Mouse (Mus musculus): ENCODE results near the gene Dst. TPM values are rescaled to one million over a fixed set of nuclear protein-coding genes. Genes with fewer than 3 reads are reported as not detected.
A peak's percentile ranks its signal among the peaks of the same experiment; 100 is the strongest.

Dst gene
- polyA plus RNA-seq, 1 experiment from 2014 or later = 5.9 TPM

DNA sequence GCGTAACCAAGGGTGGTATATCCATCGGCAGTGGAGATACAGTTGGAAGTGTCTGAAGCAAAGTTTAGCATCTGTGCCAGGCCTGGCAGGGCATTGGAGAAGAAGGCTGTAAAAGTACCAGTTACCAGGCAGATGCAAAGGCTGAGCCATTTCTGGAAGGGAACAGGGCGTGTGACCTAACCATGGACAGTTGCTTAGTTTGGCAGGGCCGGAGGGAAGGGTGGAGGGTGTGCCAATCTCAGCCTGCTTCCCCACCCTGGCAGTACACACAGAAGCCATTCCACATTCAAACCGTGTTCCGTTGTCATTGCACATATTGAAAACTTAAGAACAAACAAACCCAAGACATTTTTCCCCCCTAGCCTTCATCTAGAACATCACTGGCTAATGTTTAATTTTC, 212.0 kb downstream of the Dst start:
- no peaks in the 10 kb centered on the region for H3K36me3 ChIP-seq (replicated peaks)
- 67% methylated on average over 6 of the region's 6 CpGs for WGBS (ENCODE audit: insufficient replicate concordance)
- no peaks in the 10 kb centered on the region for H3K9me3 ChIP-seq (replicated peaks)
- no peak for ATAC-seq (ENCODE audit: insufficient read depth)
- H3K27ac ChIP-seq (replicated peaks) = peak overlapping the region; percentile 61; the same call in 1 of the 2 replicates
- no peaks in the 10 kb centered on the region for H3K27me3 ChIP-seq
- no peaks in the 10 kb centered on the region; the same call in 1 of the 2 replicates for H3K4me1 ChIP-seq (replicated peaks)
- no peak overlapping the region for H3K9ac ChIP-seq
- H3K4me2 ChIP-seq = no peak overlapping the region
- H3K4me3 ChIP-seq (replicated peaks) = no peak overlapping the region

DNA sequence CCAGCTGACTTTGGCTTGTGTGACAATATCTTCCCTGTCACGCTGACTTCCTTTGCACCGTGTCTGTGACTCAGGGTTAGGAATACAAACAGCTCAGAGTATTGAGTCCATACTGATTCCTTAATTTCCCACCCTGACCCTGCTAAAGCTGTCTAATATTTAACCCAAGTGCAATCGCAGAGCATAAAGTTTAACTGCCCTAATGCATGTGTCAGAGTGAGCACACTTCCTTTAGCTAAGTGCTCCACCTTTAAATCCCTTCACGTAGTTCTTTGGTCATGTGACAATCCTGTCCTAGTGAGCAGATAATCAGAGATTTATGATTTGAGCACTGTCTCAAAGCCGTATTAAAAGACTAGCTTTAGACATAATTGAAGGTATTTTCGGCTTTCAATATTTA, 212.6 kb downstream of the Dst start:
- H3K9me3 ChIP-seq (replicated peaks) = no peaks in the 10 kb centered on the region
- no peaks in the 10 kb centered on the region for H3K27me3 ChIP-seq
- no peak overlapping the region; the same call in 1 of the 2 replicates for H3K4me3 ChIP-seq (replicated peaks)
- ATAC-seq (ENCODE audit: insufficient read depth) = peak; percentile 51; the same call in 1 of the 2 replicates
- no peaks in the 10 kb centered on the region; the same call in 1 of the 2 replicates for H3K4me1 ChIP-seq (replicated peaks)
- H3K27ac ChIP-seq (replicated peaks) = peak overlapping the region; percentile 61; the same call in 1 of the 2 replicates
- H3K36me3 ChIP-seq (replicated peaks) = no peaks in the 10 kb centered on the region
- H3K9ac ChIP-seq = no peak overlapping the region
- 43% methylated on average over 6 of the region's 6 CpGs for WGBS (ENCODE audit: insufficient replicate concordance)
- H3K4me2 ChIP-seq = peak overlapping the region; percentile 50; the same call in 1 of the 2 replicates

DNA sequence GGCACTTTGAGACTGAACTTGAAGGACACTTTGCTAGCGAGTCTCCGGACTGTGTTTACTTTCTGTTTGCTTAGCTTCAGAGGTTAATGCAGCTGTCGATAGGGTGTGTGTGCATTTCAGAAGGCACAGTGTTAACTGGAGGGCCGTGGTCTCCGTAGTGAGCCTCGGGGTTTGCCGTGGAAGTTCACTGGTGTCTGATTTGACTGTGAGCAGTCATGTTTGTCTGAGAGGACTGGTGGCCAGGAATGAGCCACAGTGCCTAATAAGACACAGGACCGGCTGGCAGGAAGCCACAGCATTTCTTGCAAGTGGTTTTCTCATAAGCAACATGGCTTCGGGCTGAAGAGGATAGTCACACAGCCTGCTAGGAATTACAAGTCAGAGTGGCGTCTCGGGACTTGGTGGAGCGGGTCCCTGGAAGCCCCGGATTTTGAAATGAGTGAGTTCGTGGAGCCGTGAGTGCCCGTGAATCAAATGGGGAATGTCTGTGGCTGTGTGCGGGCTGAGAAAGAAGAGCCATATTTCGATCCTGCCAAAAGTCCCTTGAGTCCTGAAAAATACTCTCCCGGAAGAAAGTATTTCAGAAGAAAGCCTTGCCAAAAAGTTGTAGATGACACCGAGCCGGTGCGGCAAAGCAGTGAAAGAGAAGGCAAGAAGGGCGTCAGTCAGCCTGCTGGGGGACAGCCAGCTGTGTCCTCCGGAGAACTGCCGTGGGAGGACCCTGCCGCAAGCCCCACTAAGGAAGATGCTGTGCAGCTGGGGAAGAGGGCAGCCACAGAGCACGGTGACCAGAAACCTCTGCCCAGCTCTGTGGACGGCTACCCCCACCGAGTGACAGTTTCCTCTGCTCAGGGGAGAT, 213.4 kb downstream of the Dst start:
- Histone ChIP-seq H3K36me3 (replicated peaks) (no peaks in the 10 kb centered on the region), H3K9me3 (replicated peaks) (no peaks in the 10 kb centered on the region), H3K4me3 (replicated peaks) (peak overlapping the region; percentile 33), H3K4me2 (peak overlapping the region; percentile 50), H3K9ac (no peak overlapping the region), H3K27me3 (no peaks in the 10 kb centered on the region), H3K27ac (replicated peaks) (peak overlapping the region; percentile 49), H3K4me1 (replicated peaks) (no peaks in the 10 kb centered on the region; the same call in 1 of the 2 replicates)
- no peak for ATAC-seq (ENCODE audit: insufficient read depth)
- WGBS (ENCODE audit: insufficient replicate concordance) = 65% methylated on average over 29 of the region's 29 CpGs

GRCm38 (mm10) chr1:34122198-34122597, 214.2 kb downstream of the Dst start:
- no peak overlapping the region for H3K27ac ChIP-seq (replicated peaks)
- no peaks in the 10 kb centered on the region for H3K36me3 ChIP-seq (replicated peaks)
- H3K4me2 ChIP-seq = peak overlapping the region; percentile 50
- no peaks in the 10 kb centered on the region for H3K9me3 ChIP-seq (replicated peaks)
- no peaks in the 10 kb centered on the region; the same call in 1 of the 2 replicates for H3K4me1 ChIP-seq (replicated peaks)
- ATAC-seq (ENCODE audit: insufficient read depth) = no peak
- peak overlapping the region; percentile 33 for H3K4me3 ChIP-seq (replicated peaks)
- H3K27me3 ChIP-seq = no peaks in the 10 kb centered on the region
- 66% methylated on average over 6 of the region's 6 CpGs for WGBS (ENCODE audit: insufficient replicate concordance)
- no peak overlapping the region for H3K9ac ChIP-seq

GRCm38 (mm10) chr1:34122905-34123304, 214.9 kb downstream of the Dst start:
- Histone ChIP-seq H3K27me3 (no peaks in the 10 kb centered on the region), H3K4me2 (0 out of 2 replicates have a peak overlapping the region, but pooled peaks have one; percentile 11), H3K9ac (no peak overlapping the region), H3K36me3 (replicated peaks) (no peaks in the 10 kb centered on the region), H3K4me1 (replicated peaks) (no peaks in the 10 kb centered on the region; the same call in 1 of the 2 replicates), H3K4me3 (replicated peaks) (no peak overlapping the region), H3K9me3 (replicated peaks) (no peaks in the 10 kb centered on the region), H3K27ac (replicated peaks) (no peak overlapping the region)
- ATAC-seq (ENCODE audit: insufficient read depth) = peak; percentile 65
- WGBS (ENCODE audit: insufficient replicate concordance) = 58% methylated on average over 1 of the region's 1 CpGs

- H3K4me3 ChIP-seq (replicated peaks) = 0 out of 2 replicates have a peak overlapping the region, but pooled peaks have one; percentile 0
These were observed 215.3 kb downstream of the Dst start for GRCm38 (mm10) chr1:34123334-34123733.

GRCm38 (mm10) chr1:34124376-34124775, 216.4 kb downstream of the Dst start:
- H3K36me3 ChIP-seq (replicated peaks) = no peaks in the 10 kb centered on the region
- 0 out of 2 replicates have a peak overlapping the region, but pooled peaks have one; percentile 4 for H3K4me2 ChIP-seq
- H3K9me3 ChIP-seq (replicated peaks) = no peaks in the 10 kb centered on the region
- H3K27me3 ChIP-seq = no peaks in the 10 kb centered on the region
- no peak overlapping the region for H3K4me3 ChIP-seq (replicated peaks)
- no peak overlapping the region for H3K9ac ChIP-seq
- WGBS (ENCODE audit: insufficient replicate concordance) = 71% methylated on average over 7 of the region's 7 CpGs
- H3K4me1 ChIP-seq (replicated peaks) = no peaks in the 10 kb centered on the region; the same call in 1 of the 2 replicates
- no peak overlapping the region for H3K27ac ChIP-seq (replicated peaks)
- no peak for ATAC-seq (ENCODE audit: insufficient read depth)

More at GRCm38 (mm10) chr1:34123334-34123733, 215.3 kb downstream of the Dst start:
- no peak overlapping the region for H3K9ac ChIP-seq
- H3K9me3 ChIP-seq (replicated peaks) = no peaks in the 10 kb centered on the region
- 56% methylated on average over 5 of the region's 5 CpGs for WGBS (ENCODE audit: insufficient replicate concordance)
- no peaks in the 10 kb centered on the region; the same call in 1 of the 2 replicates for H3K4me1 ChIP-seq (replicated peaks)
- peak overlapping the region; percentile 11; the same call in 1 of the 2 replicates for H3K4me2 ChIP-seq
- no peaks in the 10 kb centered on the region for H3K36me3 ChIP-seq (replicated peaks)
- H3K27me3 ChIP-seq = no peaks in the 10 kb centered on the region
- H3K27ac ChIP-seq (replicated peaks) = no peak overlapping the region
- peak; percentile 56 for ATAC-seq (ENCODE audit: insufficient read depth)

- ATAC-seq (ENCODE audit: insufficient read depth) = no peak
- 67% methylated on average over 5 of the region's 5 CpGs for WGBS (ENCODE audit: insufficient replicate concordance)
These were observed 217.1 kb downstream of the Dst start for GRCm38 (mm10) chr1:34125148-34125547.

GRCm38 (mm10) chr1:34127714-34128474, 219.9 kb downstream of the Dst start:
- Histone ChIP-seq H3K36me3 (replicated peaks) (no peaks in the 10 kb centered on the region), H3K9me3 (replicated peaks) (no peaks in the 10 kb centered on the region), H3K4me3 (replicated peaks) (no peak overlapping the region), H3K27me3 (no peaks in the 10 kb centered on the region), H3K9ac (no peak overlapping the region), H3K27ac (replicated peaks) (no peak overlapping the region), H3K4me2 (no peak overlapping the region), H3K4me1 (replicated peaks) (no peaks in the 10 kb centered on the region; the same call in 1 of the 2 replicates)
- WGBS (ENCODE audit: insufficient replicate concordance) = 57% methylated on average over 15 of the region's 15 CpGs
- no peak for ATAC-seq (ENCODE audit: insufficient read depth)

More at GRCm38 (mm10) chr1:34125148-34125547, 217.1 kb downstream of the Dst start:
- no peaks in the 10 kb centered on the region; the same call in 1 of the 2 replicates for H3K4me1 ChIP-seq (replicated peaks)
- no peak overlapping the region for H3K27ac ChIP-seq (replicated peaks)
- no peak overlapping the region for H3K9ac ChIP-seq
- no peak overlapping the region for H3K4me2 ChIP-seq
- H3K4me3 ChIP-seq (replicated peaks) = no peak overlapping the region
- H3K27me3 ChIP-seq = no peaks in the 10 kb centered on the region
- H3K36me3 ChIP-seq (replicated peaks) = no peaks in the 10 kb centered on the region
- no peaks in the 10 kb centered on the region for H3K9me3 ChIP-seq (replicated peaks)

DNA sequence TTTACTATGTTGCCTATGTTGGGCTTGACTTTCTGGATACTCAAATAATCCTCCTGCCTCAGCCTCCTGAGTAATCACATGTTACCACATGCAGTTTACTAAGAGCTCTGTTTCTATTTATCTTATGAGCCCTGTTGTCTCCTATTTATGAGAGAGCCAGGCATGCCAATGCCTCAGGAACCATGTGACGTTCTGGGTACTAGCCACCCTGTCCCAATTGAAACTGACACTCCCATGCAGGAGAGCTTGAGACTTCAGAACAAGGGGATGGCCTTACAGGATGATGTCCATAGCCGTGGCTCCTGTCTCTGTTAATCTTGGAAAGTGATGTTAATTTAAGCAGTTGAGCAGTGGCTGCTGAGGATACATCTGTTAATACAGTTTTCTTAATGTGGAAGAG, 220.8 kb downstream of the Dst start:
- no peaks in the 10 kb centered on the region for H3K27me3 ChIP-seq
- WGBS (ENCODE audit: insufficient replicate concordance) = 47% methylated on average over 2 of the region's 2 CpGs

DNA sequence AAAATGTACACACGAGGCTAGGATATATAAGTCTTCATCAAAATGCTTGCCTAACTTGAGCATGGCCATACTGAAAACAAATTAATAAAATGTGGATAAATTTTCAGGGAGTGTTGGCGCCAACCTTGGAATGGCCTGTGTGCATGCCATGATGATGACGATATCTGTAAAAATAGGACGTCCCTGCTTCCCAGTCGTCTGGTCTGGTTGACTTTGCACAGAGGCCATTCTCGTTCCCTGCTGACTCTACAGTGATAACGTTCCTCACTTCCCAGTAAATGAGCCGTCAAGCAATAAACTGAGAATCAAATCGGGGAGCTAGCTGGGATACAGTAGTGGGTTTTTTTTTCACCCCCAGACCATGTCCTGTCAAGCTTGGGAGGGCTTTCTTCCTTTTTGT, 221.7 kb downstream of the Dst start:
- H3K4me1 ChIP-seq (replicated peaks) = no peaks in the 10 kb centered on the region; the same call in 1 of the 2 replicates
- no peak overlapping the region for H3K27ac ChIP-seq (replicated peaks)
- no peak for ATAC-seq (ENCODE audit: insufficient read depth)
- no peaks in the 10 kb centered on the region for H3K9me3 ChIP-seq (replicated peaks)
- no peaks in the 10 kb centered on the region for H3K27me3 ChIP-seq
- 62% methylated on average over 9 of the region's 9 CpGs for WGBS (ENCODE audit: insufficient replicate concordance)
- H3K4me3 ChIP-seq (replicated peaks) = no peak overlapping the region
- H3K4me2 ChIP-seq = no peak overlapping the region
- H3K9ac ChIP-seq = no peak overlapping the region
- no peaks in the 10 kb centered on the region for H3K36me3 ChIP-seq (replicated peaks)

More for the DNA sequence above, 220.8 kb downstream of the Dst start:
- no peak overlapping the region for H3K4me2 ChIP-seq
- H3K9me3 ChIP-seq (replicated peaks) = no peaks in the 10 kb centered on the region
- H3K4me3 ChIP-seq (replicated peaks) = no peak overlapping the region
- no peak overlapping the region for H3K9ac ChIP-seq
- ATAC-seq (ENCODE audit: insufficient read depth) = no peak
- H3K36me3 ChIP-seq (replicated peaks) = no peaks in the 10 kb centered on the region
- H3K27ac ChIP-seq (replicated peaks) = no peak overlapping the region
- no peaks in the 10 kb centered on the region; the same call in 1 of the 2 replicates for H3K4me1 ChIP-seq (replicated peaks)

Data from liver, embryonic 15.5 days (tissue).